Mouse (Mus musculus): ENCODE measurements at regions not wholly inside any gene's neighbourhood (a gene's known extent, or its start where the extent isn't known, plus 50 kb on each side); places are given as distances from the start of the nearest gene placed in this dataset.

- DNase-seq, result no peak
These were observed 113.0 kb upstream of the 1700016C15Rik start for GRCm38 (mm10) chr1:177616335-177617239.

- no peak for DNase-seq
These were observed 109.0 kb upstream of the 1700016C15Rik start for GRCm38 (mm10) chr1:177620501-177621099.

GRCm38 (mm10) chr1:177621854-177622590 lies 107.6 kb upstream of the 1700016C15Rik start:
- no peak for DNase-seq

- peak; percentile 40 for DNase-seq
These were observed 106.3 kb upstream of the 1700016C15Rik start for GRCm38 (mm10) chr1:177623304-177623726.

- no peak for DNase-seq
These were observed 105.9 kb upstream of the 1700016C15Rik start for GRCm38 (mm10) chr1:177623735-177624134.

GRCm38 (mm10) chr1:177627814-177628213 lies 101.8 kb upstream of the 1700016C15Rik start:
- no peak for DNase-seq

- DNase-seq, result no peak
These were observed 95.5 kb upstream of the 1700016C15Rik start for GRCm38 (mm10) chr1:177633966-177634602.

GRCm38 (mm10) chr1:177637061-177637460 lies 92.6 kb upstream of the 1700016C15Rik start:
- DNase-seq, result no peak

GRCm38 (mm10) chr1:177638381-177638780 lies 91.2 kb upstream of the 1700016C15Rik start:
- no peak for DNase-seq

GRCm38 (mm10) chr1:177639931-177640846 lies 89.4 kb upstream of the 1700016C15Rik start:
- DNase-seq, result no peak

GRCm38 (mm10) chr1:177642712-177643467 lies 86.7 kb upstream of the 1700016C15Rik start:
- no peak for DNase-seq

GRCm38 (mm10) chr1:177643662-177644061 lies 86.0 kb upstream of the 1700016C15Rik start:
- DNase-seq, result no peak

- DNase-seq, result no peak
These were observed 85.4 kb upstream of the 1700016C15Rik start for GRCm38 (mm10) chr1:177644214-177644613.

GRCm38 (mm10) chr1:177645327-177645726 lies 84.3 kb upstream of the 1700016C15Rik start:
- DNase-seq, result no peak

GRCm38 (mm10) chr1:177645897-177646535 lies 83.6 kb upstream of the 1700016C15Rik start:
- no peak for DNase-seq

GRCm38 (mm10) chr1:177647876-177648275 lies 81.7 kb upstream of the 1700016C15Rik start:
- no peak for DNase-seq

- peak; percentile 24 for DNase-seq
These were observed 80.6 kb upstream of the 1700016C15Rik start for GRCm38 (mm10) chr1:177648974-177649373.

GRCm38 (mm10) chr1:177651219-177651618 lies 78.4 kb upstream of the 1700016C15Rik start:
- DNase-seq, result no peak

GRCm38 (mm10) chr1:177663163-177663562 lies 66.5 kb upstream of the 1700016C15Rik start:
- DNase-seq, result peak; percentile 50
